Mouse (Mus musculus): Measurements from ENCODE around the gene Prelid3b. TPM values are rescaled to one million over a fixed set of nuclear protein-coding genes. Genes with fewer than 3 reads are reported as not detected.

Gene Prelid3b
- polyA plus RNA-seq, 1 experiment from 2014 or later, result 140 TPM

DNA sequence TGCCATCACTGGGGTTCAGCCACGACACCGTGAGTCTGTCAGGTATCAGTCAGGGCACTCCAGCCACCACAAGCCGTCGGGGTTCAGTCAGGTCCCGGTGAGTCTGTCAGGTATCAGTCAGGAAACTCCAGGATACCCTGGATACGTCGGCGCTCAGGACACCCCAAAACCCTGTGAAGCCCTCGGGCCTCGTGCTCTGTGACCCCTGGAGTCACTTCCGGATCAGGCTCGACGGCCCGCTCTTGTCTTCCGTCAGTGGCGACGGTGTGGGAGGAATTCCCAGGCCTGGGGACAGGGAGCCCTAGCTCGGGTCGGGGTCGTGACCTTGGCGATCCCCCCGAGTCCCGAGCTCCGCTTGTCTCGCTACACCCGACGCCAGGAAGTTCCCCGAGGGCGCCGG is 474 bp downstream of the Prelid3b start:
- Histone ChIP-seq H3K9ac (ENCODE audit: low read depth, low read length) (peak overlapping the region; percentile 84), H3K4me1 (ENCODE audit: control insufficient read depth, insufficient read depth, low read length) (peaks cover 19% of the 10 kb centered on the region), H3K4me2 (peak overlapping the region; percentile 88), H3K9me3 (replicated peaks; ENCODE audit: control insufficient read depth, low read length) (no peaks in the 10 kb centered on the region), H3K27me3 (ENCODE audit: control insufficient read depth, insufficient read depth, low read length) (no peaks in the 10 kb centered on the region), H3K4me3 (ENCODE audit: low read depth, low read length) (peak overlapping the region; percentile 67), H3K27ac (ENCODE audit: low read depth, low read length) (peak overlapping the region; percentile 76), H3K36me3 (ENCODE audit: control insufficient read depth, insufficient read depth, low read length) (no peaks in the 10 kb centered on the region)
- 6% methylated on average over 30 of the region's 30 CpGs for WGBS (ENCODE audit: insufficient replicate concordance)
- ATAC-seq (replicated peaks; ENCODE audit: insufficient number of reproducible peaks, low FRiP score, low TSS enrichment), result peak; percentile 32

- H3K4me3 ChIP-seq (ENCODE audit: low read depth, low read length), result no peak overlapping the region
- no peak overlapping the region for H3K9ac ChIP-seq (ENCODE audit: low read depth, low read length)
- no peak overlapping the region for H3K4me2 ChIP-seq
- no peak for ATAC-seq (replicated peaks; ENCODE audit: insufficient number of reproducible peaks, low FRiP score, low TSS enrichment)
- 81% methylated on average over 7 of the region's 7 CpGs for WGBS (ENCODE audit: insufficient replicate concordance)
- peaks cover 5% of the 10 kb centered on the region; the same call in 1 of the 2 replicates for H3K36me3 ChIP-seq (ENCODE audit: control insufficient read depth, insufficient read depth, low read length)
- no peaks in the 10 kb centered on the region for H3K9me3 ChIP-seq (replicated peaks; ENCODE audit: control insufficient read depth, low read length)
- H3K4me1 ChIP-seq (ENCODE audit: control insufficient read depth, insufficient read depth, low read length), result peaks cover 19% of the 10 kb centered on the region
- H3K27me3 ChIP-seq (ENCODE audit: control insufficient read depth, insufficient read depth, low read length), result no peaks in the 10 kb centered on the region
- H3K27ac ChIP-seq (ENCODE audit: low read depth, low read length), result no peak overlapping the region
Observed at GRCm38 (mm10) chr2:174470786-174471405, 2.0 kb downstream of the Prelid3b start.

GRCm38 (mm10) chr2:174470333-174470732 is 2.5 kb downstream of the Prelid3b start:
- H3K9me3 ChIP-seq (replicated peaks; ENCODE audit: control insufficient read depth, low read length), result no peaks in the 10 kb centered on the region
- H3K4me1 ChIP-seq (ENCODE audit: control insufficient read depth, insufficient read depth, low read length), result peaks cover 19% of the 10 kb centered on the region
- no peak for ATAC-seq (replicated peaks; ENCODE audit: insufficient number of reproducible peaks, low FRiP score, low TSS enrichment)
- H3K9ac ChIP-seq (ENCODE audit: low read depth, low read length), result no peak overlapping the region
- H3K4me2 ChIP-seq, result no peak overlapping the region
- H3K4me3 ChIP-seq (ENCODE audit: low read depth, low read length), result no peak overlapping the region
- H3K36me3 ChIP-seq (ENCODE audit: control insufficient read depth, insufficient read depth, low read length), result peaks cover 5% of the 10 kb centered on the region; the same call in 1 of the 2 replicates
- no peak overlapping the region for H3K27ac ChIP-seq (ENCODE audit: low read depth, low read length)
- 77% methylated on average over 4 of the region's 4 CpGs for WGBS (ENCODE audit: insufficient replicate concordance)
- H3K27me3 ChIP-seq (ENCODE audit: control insufficient read depth, insufficient read depth, low read length), result no peaks in the 10 kb centered on the region

DNA sequence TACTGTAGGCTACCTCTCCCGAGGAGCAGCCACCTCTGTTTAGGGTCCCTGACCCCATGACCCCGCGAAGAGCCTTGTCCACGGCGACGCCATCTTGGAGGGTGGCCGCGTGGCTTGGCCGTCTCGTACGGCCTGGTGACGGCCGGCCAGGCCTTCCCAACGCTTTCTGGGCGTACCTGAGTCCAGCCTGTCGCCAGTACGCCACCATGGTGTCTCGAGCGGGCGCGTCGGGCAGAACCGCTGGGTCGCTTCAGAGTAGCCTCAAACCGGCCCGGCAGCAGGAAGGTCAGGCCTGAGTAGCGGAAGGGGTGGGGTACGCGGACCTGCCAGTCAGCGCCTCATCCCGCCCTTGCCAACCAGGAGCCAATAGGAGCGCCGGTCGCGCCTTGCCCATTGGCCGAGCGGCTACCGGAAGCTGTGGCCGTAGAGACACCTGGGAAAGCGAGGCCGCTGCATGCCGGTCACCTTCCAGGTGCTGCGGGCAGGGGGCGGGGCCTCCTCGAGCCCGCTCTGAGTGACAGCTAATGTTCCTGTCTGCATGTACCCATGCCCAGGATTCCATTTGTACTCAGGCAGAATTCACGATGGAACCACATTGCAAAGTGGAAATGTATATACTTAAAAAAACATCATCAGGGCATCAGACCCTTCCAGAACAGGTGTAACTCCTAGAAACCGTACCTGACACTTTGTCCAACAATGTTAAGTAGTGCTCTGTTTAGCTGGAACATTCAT is 8.9 kb downstream of the Prelid3b start, which contains the start of gene Atp5e:
Gene Atp5e, minus strand, starts transcription at position 317 of the 735 bp plus-strand sequence.
- WGBS (ENCODE audit: insufficient replicate concordance), result 2% methylated on average over 48 of the region's 48 CpGs
- peak within 1 kb of the TSS; percentile 88 for H3K9ac ChIP-seq (ENCODE audit: low read depth, low read length)

GRCm38 (mm10) chr2:174463370-174463769 is 9.5 kb downstream of the Prelid3b start:
- peak; percentile 23 for ATAC-seq (replicated peaks; ENCODE audit: insufficient number of reproducible peaks, low FRiP score, low TSS enrichment)
- peak overlapping the region; percentile 88 for H3K9ac ChIP-seq (ENCODE audit: low read depth, low read length)
- peak overlapping the region; percentile 78 for H3K27ac ChIP-seq (ENCODE audit: low read depth, low read length)
- H3K9me3 ChIP-seq (replicated peaks; ENCODE audit: control insufficient read depth, low read length), result no peaks in the 10 kb centered on the region
- peak overlapping the region; percentile 99 for H3K4me2 ChIP-seq
- peak overlapping the region; percentile 77 for H3K4me3 ChIP-seq (ENCODE audit: low read depth, low read length)
- peaks cover 5% of the 10 kb centered on the region for H3K4me1 ChIP-seq (ENCODE audit: control insufficient read depth, insufficient read depth, low read length)
- no peaks in the 10 kb centered on the region for H3K27me3 ChIP-seq (ENCODE audit: control insufficient read depth, insufficient read depth, low read length)
- peaks cover 21% of the 10 kb centered on the region for H3K36me3 ChIP-seq (ENCODE audit: control insufficient read depth, insufficient read depth, low read length)
- WGBS (ENCODE audit: insufficient replicate concordance), result 34% methylated on average over 10 of the region's 10 CpGs

More for the DNA sequence above, 8.9 kb downstream of the Prelid3b start, which contains the start of gene Atp5e:
- no peaks in the 10 kb centered on the region for H3K9me3 ChIP-seq (replicated peaks; ENCODE audit: control insufficient read depth, low read length)
- peaks cover 21% of the 10 kb centered on the region for H3K36me3 ChIP-seq (ENCODE audit: control insufficient read depth, insufficient read depth, low read length)
- peak within 1 kb of the TSS; percentile 77 for H3K4me3 ChIP-seq (ENCODE audit: low read depth, low read length)
- peak within 1 kb of the TSS; percentile 99 for H3K4me2 ChIP-seq
- peaks cover 5% of the 10 kb centered on the region for H3K4me1 ChIP-seq (ENCODE audit: control insufficient read depth, insufficient read depth, low read length)
- H3K27ac ChIP-seq (ENCODE audit: low read depth, low read length), result peak within 1 kb of the TSS; percentile 78
- peak; percentile 100 for ATAC-seq (replicated peaks; ENCODE audit: insufficient number of reproducible peaks, low FRiP score, low TSS enrichment)
- H3K27me3 ChIP-seq (ENCODE audit: control insufficient read depth, insufficient read depth, low read length), result no peaks in the 10 kb centered on the region

DNA sequence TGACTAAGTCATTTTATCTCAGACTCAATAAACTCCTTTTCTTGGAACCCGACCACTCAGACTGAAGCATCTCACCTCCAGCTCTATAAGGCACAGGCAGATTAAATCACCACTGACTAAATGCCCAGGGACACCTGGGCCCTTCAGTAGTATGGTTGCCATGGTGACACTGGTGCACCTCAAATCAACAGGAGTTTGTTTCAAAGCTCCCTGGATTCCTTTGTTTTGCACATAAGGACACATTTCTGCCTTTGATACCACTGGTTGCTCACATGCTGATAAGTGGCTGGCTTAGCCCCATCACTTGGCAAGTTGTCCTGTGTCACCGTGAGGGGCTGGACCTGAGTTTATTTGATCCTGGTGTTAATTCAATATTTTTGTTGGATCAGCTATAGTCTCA is 13.5 kb downstream of the Prelid3b start:
- Histone ChIP-seq H3K36me3 (ENCODE audit: control insufficient read depth, insufficient read depth, low read length) (peaks cover 16% of the 10 kb centered on the region), H3K9ac (ENCODE audit: low read depth, low read length) (no peak overlapping the region), H3K27me3 (ENCODE audit: control insufficient read depth, insufficient read depth, low read length) (no peaks in the 10 kb centered on the region), H3K27ac (ENCODE audit: low read depth, low read length) (no peak overlapping the region), H3K4me2 (no peak overlapping the region), H3K4me3 (ENCODE audit: low read depth, low read length) (no peak overlapping the region), H3K9me3 (replicated peaks; ENCODE audit: control insufficient read depth, low read length) (no peaks in the 10 kb centered on the region), H3K4me1 (ENCODE audit: control insufficient read depth, insufficient read depth, low read length) (peaks cover 5% of the 10 kb centered on the region)
- WGBS (ENCODE audit: insufficient replicate concordance), result 65% methylated on average over 2 of the region's 2 CpGs
- no peak for ATAC-seq (replicated peaks; ENCODE audit: insufficient number of reproducible peaks, low FRiP score, low TSS enrichment)

- peak; percentile 77 for ATAC-seq (replicated peaks; ENCODE audit: insufficient number of reproducible peaks, low FRiP score, low TSS enrichment)
- Histone ChIP-seq H3K36me3 (ENCODE audit: control insufficient read depth, insufficient read depth, low read length) (no peaks in the 10 kb centered on the region), H3K27ac (ENCODE audit: low read depth, low read length) (peak overlapping the region; percentile 30; the same call in 1 of the 2 replicates), H3K4me3 (ENCODE audit: low read depth, low read length) (no peak overlapping the region), H3K4me2 (peak overlapping the region; percentile 27; the same call in 1 of the 2 replicates), H3K27me3 (ENCODE audit: control insufficient read depth, insufficient read depth, low read length) (no peaks in the 10 kb centered on the region), H3K9ac (ENCODE audit: low read depth, low read length) (peak overlapping the region; percentile 24; the same call in 1 of the 2 replicates), H3K9me3 (replicated peaks; ENCODE audit: control insufficient read depth, low read length) (no peaks in the 10 kb centered on the region), H3K4me1 (ENCODE audit: control insufficient read depth, insufficient read depth, low read length) (no peaks in the 10 kb centered on the region)
- 55% methylated on average over 7 of the region's 7 CpGs for WGBS (ENCODE audit: insufficient replicate concordance)
Observed at GRCm38 (mm10) chr2:174453681-174454080, 19.2 kb downstream of the Prelid3b start.

GRCm38 (mm10) chr2:174450353-174450752 is 22.5 kb downstream of the Prelid3b start, which contains the start of gene Tubb1:
TSS of gene Tubb1 (plus strand) at chr2:174450695.
- H3K9ac ChIP-seq (ENCODE audit: low read depth, low read length), result no peak within 1 kb of the TSS
- H3K9me3 ChIP-seq (replicated peaks; ENCODE audit: control insufficient read depth, low read length), result no peaks in the 10 kb centered on the region
- H3K27me3 ChIP-seq (ENCODE audit: control insufficient read depth, insufficient read depth, low read length), result no peaks in the 10 kb centered on the region; the same call in 1 of the 2 replicates
- peak; percentile 55; the same call in 1 of the 2 replicates for ATAC-seq (replicated peaks; ENCODE audit: insufficient number of reproducible peaks, low FRiP score, low TSS enrichment)
- H3K4me2 ChIP-seq, result no peak within 1 kb of the TSS
- 53% methylated on average over 4 of the region's 4 CpGs for WGBS (ENCODE audit: insufficient replicate concordance)
- no peak within 1 kb of the TSS for H3K4me3 ChIP-seq (ENCODE audit: low read depth, low read length)
- H3K27ac ChIP-seq (ENCODE audit: low read depth, low read length), result no peak within 1 kb of the TSS
- no peaks in the 10 kb centered on the region for H3K36me3 ChIP-seq (ENCODE audit: control insufficient read depth, insufficient read depth, low read length)
- H3K4me1 ChIP-seq (ENCODE audit: control insufficient read depth, insufficient read depth, low read length), result no peaks in the 10 kb centered on the region
